ENCODE assay signal across 19 mouse cellular contexts in the genomic region with DNA sequence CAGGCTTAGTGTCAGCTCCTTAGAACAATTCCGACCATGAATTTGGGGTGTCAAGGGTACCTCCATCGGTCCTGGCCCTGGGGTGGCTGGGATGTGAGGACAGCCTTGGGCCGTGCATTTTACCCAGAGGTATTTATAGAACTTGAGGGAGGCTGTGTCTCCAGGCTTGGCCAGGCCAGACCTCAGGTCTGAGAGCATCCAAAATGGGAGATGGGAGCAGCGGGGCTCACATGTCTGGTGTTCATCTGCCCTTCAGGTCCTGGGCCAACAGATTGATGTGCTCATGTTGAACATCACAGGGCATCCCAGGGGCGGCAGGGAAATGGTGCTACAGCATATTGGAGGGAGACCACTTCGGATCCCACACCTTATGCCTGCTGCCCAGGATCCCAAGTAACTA.
"Had no signal": no experiment of that assay in that cellular context is flagged by ENCODE, and none has a peak within 500 bp of the region (broad histone marks: within the 10 kb centered on the region; RNA-seq: fewer than 3 reads in every experiment).

No protein-coding gene starts in this region.

- H3K9ac ChIP-seq: lung, embryonic 14.5 days; midbrain, embryonic 12.5 days; neural tube, embryonic 13.5 days; neural tube, embryonic 15.5 days had no signal

- H3K9me3 ChIP-seq: megakaryocyte, embryonic 14.5 days; midbrain, embryonic 12.5 days; neural tube, embryonic 13.5 days; neural tube, embryonic 15.5 days had no signal

- DNase-seq: lung, adult 18-20 months; lung, embryonic 14.5 days; lung, postnatal 10 days; lung, postnatal 4 days; midbrain, embryonic 14.5 days; retina, postnatal 1 day; right cerebral cortex, adult 18-20 months; right cerebral cortex, postnatal 25 days; right cerebral cortex, postnatal 4 days; spleen, adult 18-20 months; thymus, adult 18-20 months; thymus, postnatal 14 days; thymus, postnatal 36 days had no signal

- ATAC-seq: midbrain, embryonic 16.5 days had no signal

- H3K4me1 ChIP-seq: midbrain, embryonic 12.5 days; neural tube, embryonic 13.5 days; neural tube, embryonic 15.5 days had no signal

- H3K27ac ChIP-seq: midbrain, embryonic 12.5 days; neural tube, embryonic 13.5 days; neural tube, embryonic 15.5 days had no signal

- H3K27me3 ChIP-seq: megakaryocyte, embryonic 14.5 days; midbrain, embryonic 12.5 days; neural tube, embryonic 13.5 days; neural tube, embryonic 15.5 days had no signal

- H3K4me3 ChIP-seq: midbrain, embryonic 12.5 days; myocyte; neural tube, embryonic 13.5 days; neural tube, embryonic 15.5 days had no signal

- H3K4me2 ChIP-seq: lung, embryonic 14.5 days; midbrain, embryonic 12.5 days; neural tube, embryonic 13.5 days; neural tube, embryonic 15.5 days had no signal
